Mouse (Mus musculus): ENCODE measurements around the gene Rrbp1. TPM values are rescaled to one million over a fixed set of nuclear protein-coding genes. Genes with fewer than 3 reads are reported as not detected.

Rrbp1 gene
- polyA plus RNA-seq, 1 experiment from 2014 or later, result 25.5 TPM

- WGBS, result 86% methylated on average over 2 of the region's 2 CpGs
- Histone ChIP-seq H3K4me3 (replicated peaks; ENCODE audit: low read depth, low read length) (no peak overlapping the region), H3K9ac (replicated peaks; ENCODE audit: low read length) (no peak overlapping the region), H3K4me1 (ENCODE audit: control insufficient read depth, insufficient read depth, low read length) (no peaks in the 10 kb centered on the region), H3K27me3 (ENCODE audit: control insufficient read depth, insufficient read depth, low read length) (no peaks in the 10 kb centered on the region), H3K9me3 (ENCODE audit: control insufficient read depth, low read length) (no peaks in the 10 kb centered on the region), H3K27ac (replicated peaks; ENCODE audit: low read depth, low read length) (no peak overlapping the region), H3K4me2 (ENCODE audit: low read length) (no peak overlapping the region), H3K36me3 (ENCODE audit: control insufficient read depth, insufficient read depth, low read length) (no peaks in the 10 kb centered on the region)
- DNase-seq (no peak), ATAC-seq (ENCODE audit: low FRiP score, low TSS enrichment) (no peak)
Measured at GRCm38 (mm10) chr2:143909230-143909629, 101.8 kb downstream of the Rrbp1 start.

- Histone ChIP-seq H3K4me3 (replicated peaks; ENCODE audit: low read depth, low read length) (no peak overlapping the region), H3K9me3 (ENCODE audit: control insufficient read depth, low read length) (no peaks in the 10 kb centered on the region), H3K36me3 (ENCODE audit: control insufficient read depth, insufficient read depth, low read length) (no peaks in the 10 kb centered on the region), H3K27ac (replicated peaks; ENCODE audit: low read depth, low read length) (no peak overlapping the region), H3K27me3 (ENCODE audit: control insufficient read depth, insufficient read depth, low read length) (no peaks in the 10 kb centered on the region), H3K4me2 (ENCODE audit: low read length) (no peak overlapping the region), H3K4me1 (ENCODE audit: control insufficient read depth, insufficient read depth, low read length) (no peaks in the 10 kb centered on the region), H3K9ac (replicated peaks; ENCODE audit: low read length) (no peak overlapping the region)
- ATAC-seq (ENCODE audit: low FRiP score, low TSS enrichment) (no peak), DNase-seq (no peak)
- 90% methylated on average over 5 of the region's 5 CpGs for WGBS
Measured at GRCm38 (mm10) chr2:143904896-143905295, 106.2 kb downstream of the Rrbp1 start.

- Histone ChIP-seq H3K4me2 (ENCODE audit: low read length) (no peak overlapping the region), H3K27me3 (ENCODE audit: control insufficient read depth, insufficient read depth, low read length) (no peaks in the 10 kb centered on the region), H3K27ac (replicated peaks; ENCODE audit: low read depth, low read length) (no peak overlapping the region), H3K4me1 (ENCODE audit: control insufficient read depth, insufficient read depth, low read length) (no peaks in the 10 kb centered on the region), H3K9me3 (ENCODE audit: control insufficient read depth, low read length) (no peaks in the 10 kb centered on the region), H3K4me3 (replicated peaks; ENCODE audit: low read depth, low read length) (no peak overlapping the region), H3K9ac (replicated peaks; ENCODE audit: low read length) (no peak overlapping the region), H3K36me3 (ENCODE audit: control insufficient read depth, insufficient read depth, low read length) (no peaks in the 10 kb centered on the region)
- ATAC-seq (ENCODE audit: low FRiP score, low TSS enrichment) (no peak), DNase-seq (no peak)
- WGBS, result 88% methylated on average over 9 of the region's 9 CpGs
Measured at GRCm38 (mm10) chr2:143903376-143904045, 107.6 kb downstream of the Rrbp1 start.

GRCm38 (mm10) chr2:143900821-143901351 is 110.2 kb downstream of the Rrbp1 start:
- Histone ChIP-seq H3K36me3 (ENCODE audit: control insufficient read depth, insufficient read depth, low read length) (no peaks in the 10 kb centered on the region), H3K9me3 (ENCODE audit: control insufficient read depth, low read length) (no peaks in the 10 kb centered on the region), H3K27me3 (ENCODE audit: control insufficient read depth, insufficient read depth, low read length) (no peaks in the 10 kb centered on the region), H3K4me2 (ENCODE audit: low read length) (no peak overlapping the region), H3K4me1 (ENCODE audit: control insufficient read depth, insufficient read depth, low read length) (no peaks in the 10 kb centered on the region), H3K4me3 (replicated peaks; ENCODE audit: low read depth, low read length) (no peak overlapping the region), H3K27ac (replicated peaks; ENCODE audit: low read depth, low read length) (no peak overlapping the region), H3K9ac (replicated peaks; ENCODE audit: low read length) (no peak overlapping the region)
- ATAC-seq (ENCODE audit: low FRiP score, low TSS enrichment) (no peak), DNase-seq (peak; percentile 8)
- 82% methylated on average over 5 of the region's 5 CpGs for WGBS

GRCm38 (mm10) chr2:143899470-143900220 is 111.4 kb downstream of the Rrbp1 start:
- Histone ChIP-seq H3K27ac (replicated peaks; ENCODE audit: low read depth, low read length) (no peak overlapping the region), H3K4me2 (ENCODE audit: low read length) (no peak overlapping the region), H3K9me3 (ENCODE audit: control insufficient read depth, low read length) (no peaks in the 10 kb centered on the region), H3K4me3 (replicated peaks; ENCODE audit: low read depth, low read length) (no peak overlapping the region), H3K4me1 (ENCODE audit: control insufficient read depth, insufficient read depth, low read length) (no peaks in the 10 kb centered on the region), H3K36me3 (ENCODE audit: control insufficient read depth, insufficient read depth, low read length) (no peaks in the 10 kb centered on the region), H3K9ac (replicated peaks; ENCODE audit: low read length) (no peak overlapping the region), H3K27me3 (ENCODE audit: control insufficient read depth, insufficient read depth, low read length) (no peaks in the 10 kb centered on the region)
- WGBS, result 91% methylated on average over 9 of the region's 9 CpGs
- ATAC-seq (ENCODE audit: low FRiP score, low TSS enrichment), result no peak
- DNase-seq, result no peak

Other genes starting within 250 kb of the Rrbp1 start
- gene Bfsp1, start 148.1 kb downstream of the Rrbp1 start, polyA plus RNA-seq (2014; fragmentation: Nextera tagmentation; extraction: Ambion mirVana), result 1.3 and 1.8 TPM in 2 replicates
- 418 and 479 TPM in 2 replicates for gene Dstn, start 95.9 kb downstream of the Rrbp1 start, polyA plus RNA-seq (2014; fragmentation: Nextera tagmentation; extraction: Ambion mirVana)
- not detected in 2 replicates for gene Banf2, start 21.8 kb upstream of the Rrbp1 start, polyA plus RNA-seq (2014; fragmentation: Nextera tagmentation; extraction: Ambion mirVana)

Measured in midbrain, embryonic 14.5 days (tissue).